Mouse (Mus musculus): ENCODE measurements around the gene Szrd1.

GRCm38 (mm10) chr4:141131531-141132061 is 8.0 kb downstream of the Szrd1 start:
- TF ChIP-seq CTCF (conservative IDR thresholded peaks at IDR 0.05; ENCODE audit: low read length) (no peak), POU5F1 (IDR thresholded peaks at IDR 0.05; ENCODE audit: borderline replicate concordance, low read length) (no peak)

All from E14TG2a.4 (cell line).